Mouse (Mus musculus) natural killer cell, adult 2 months (primary cell): Measurements from ENCODE around the gene Dnah11.
A peak's percentile ranks its signal among the peaks of the same experiment; 100 is the strongest.

Experiments
- DNase-seq, 2 experiments: peaks; one replicate each; pipeline ENCODE4 v3.0.0; 2022; ENCODE audit warnings: low spot score in 2 of 2

Gene Dnah11

DNA sequence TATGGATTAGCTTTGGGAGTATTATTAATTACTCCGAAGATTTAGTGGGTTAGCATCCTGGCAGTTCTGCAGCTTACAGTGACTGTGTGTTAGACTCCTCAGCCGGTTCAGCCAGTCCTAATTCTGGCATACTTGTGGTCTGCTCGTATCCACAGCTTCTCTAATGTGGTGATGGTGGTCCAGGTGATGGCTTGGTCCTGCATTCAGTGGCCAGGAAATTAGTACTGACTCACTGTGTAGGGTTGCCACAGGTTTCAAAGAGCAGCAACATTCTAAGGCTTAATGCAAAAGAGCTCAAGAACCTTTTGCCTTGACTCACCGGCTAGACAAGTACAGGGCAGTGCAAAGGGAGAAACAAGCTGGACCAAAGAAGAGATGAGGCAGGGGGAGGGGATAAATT lies 103.9 kb downstream of the Dnah11 start:
- no peak for DNase-seq

DNA sequence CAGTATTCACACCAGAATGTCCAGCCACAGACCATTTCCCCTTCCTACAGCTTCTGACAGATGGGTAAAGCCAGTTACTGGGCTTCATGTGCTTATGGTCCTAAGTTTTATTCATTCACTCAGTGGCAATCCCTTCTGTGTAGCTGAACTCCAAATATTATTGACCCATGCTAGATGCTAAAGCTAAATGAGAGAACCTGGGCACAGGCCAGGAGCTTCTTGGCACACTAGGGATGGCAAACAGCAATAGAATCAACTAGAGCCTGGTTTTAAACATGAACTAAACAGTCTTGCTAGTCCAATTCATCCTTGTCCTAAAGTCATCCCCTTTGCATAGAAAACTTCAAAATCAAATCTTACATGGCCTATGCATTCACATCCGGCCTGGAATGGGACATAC lies 113.6 kb downstream of the Dnah11 start:
- DNase-seq = no peak

DNA sequence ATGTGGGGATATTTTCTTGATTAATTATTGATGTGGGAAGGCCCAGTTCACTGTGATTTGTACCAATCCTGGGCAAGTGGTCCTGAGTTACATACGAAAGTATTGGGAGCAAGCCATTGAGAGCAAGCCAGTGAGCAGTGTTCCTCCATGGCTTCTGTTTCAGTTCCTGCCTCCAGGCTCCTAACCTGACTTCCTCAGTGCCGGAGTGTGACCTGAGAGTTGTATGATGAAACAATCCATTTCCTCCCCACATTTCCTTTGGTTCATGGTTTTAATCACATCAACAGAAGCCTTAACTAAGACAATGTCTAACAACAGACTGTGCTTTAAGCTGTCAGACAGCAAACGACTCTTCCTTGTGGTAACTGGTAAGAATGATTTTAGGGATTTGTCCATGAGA lies 114.0 kb downstream of the Dnah11 start:
- no peak for DNase-seq

DNA sequence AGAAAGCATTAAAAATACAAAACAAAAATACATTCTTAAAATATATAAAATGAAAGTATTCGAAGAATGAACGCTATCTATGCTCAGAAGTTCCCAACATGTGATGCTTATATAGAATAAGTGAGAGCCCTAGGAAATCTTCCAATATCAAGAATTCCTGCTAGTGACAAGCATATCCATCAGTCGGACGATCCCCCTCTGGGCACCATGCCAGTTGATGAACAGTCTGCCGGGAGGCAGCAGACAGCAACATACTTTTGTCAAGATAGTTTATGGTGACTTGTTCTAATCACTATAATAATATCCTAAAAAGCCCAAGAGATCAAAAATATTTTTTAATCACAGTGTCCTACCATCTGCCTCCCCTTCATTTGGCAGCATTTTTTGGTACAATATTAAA lies 114.7 kb downstream of the Dnah11 start:
- no peak for DNase-seq

DNA sequence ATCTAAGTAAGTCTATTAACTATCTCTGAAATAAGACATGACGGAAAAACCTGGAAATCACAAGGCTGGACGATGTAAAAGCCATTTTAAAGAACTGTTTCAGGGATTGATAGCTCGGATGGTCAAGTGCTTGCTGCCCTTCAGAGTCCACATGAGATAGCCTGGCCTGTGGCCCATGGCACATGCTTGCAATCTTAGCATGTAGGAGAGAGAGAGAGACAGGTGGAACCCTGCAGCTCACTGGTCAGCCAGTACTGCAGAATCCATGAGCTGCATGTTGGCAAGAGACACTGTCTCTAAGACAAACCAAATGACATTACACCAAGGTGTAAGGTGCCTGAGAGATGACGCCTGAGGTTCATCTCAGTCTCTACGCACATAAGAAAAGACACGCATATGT lies 118.4 kb downstream of the Dnah11 start:
- DNase-seq = no peak

DNA sequence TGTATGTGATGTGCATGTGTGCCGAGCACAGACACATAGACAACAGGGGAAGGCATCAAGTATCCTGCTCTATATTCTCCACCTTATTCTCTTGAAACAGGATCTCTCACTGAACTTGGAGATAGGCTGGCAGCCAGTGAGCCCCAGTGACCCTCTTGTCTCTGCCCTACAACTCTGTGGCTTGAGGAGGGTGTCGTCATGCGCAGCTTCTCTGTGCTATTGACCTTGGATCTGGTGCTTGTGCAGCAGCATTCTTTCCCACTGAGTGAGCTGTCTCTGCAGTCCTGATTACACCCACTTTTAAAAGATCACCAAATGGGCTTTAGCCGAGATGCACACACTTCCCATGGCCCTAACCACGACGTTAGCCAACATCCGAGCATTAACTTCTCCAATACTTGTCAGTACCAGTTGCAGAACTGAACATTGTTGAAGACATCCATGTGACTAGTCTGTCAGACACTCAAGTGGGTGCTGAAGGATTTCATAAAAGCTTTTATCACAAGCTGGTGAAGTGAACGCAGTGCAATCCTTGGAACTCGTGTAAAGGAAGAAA lies 120.3 kb downstream of the Dnah11 start:
- DNase-seq = no peak

DNA sequence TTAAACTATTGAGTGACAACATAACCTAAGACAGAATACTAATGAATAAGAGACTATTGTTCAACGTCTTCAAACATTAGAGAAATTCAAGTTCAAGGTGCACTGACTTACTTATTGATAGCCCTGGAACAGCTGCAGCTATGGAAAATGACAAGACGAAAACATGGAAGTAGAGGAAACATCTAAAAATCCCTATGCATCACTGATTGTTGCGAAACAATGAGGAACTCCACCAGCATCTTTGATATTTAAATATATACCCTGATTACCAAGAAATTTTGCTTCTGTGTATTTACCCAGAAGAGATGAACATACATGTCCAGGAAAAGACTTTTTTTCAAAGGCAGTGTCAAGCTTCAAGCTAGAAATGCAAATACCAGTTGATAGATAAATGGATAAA lies 122.0 kb downstream of the Dnah11 start:
- no peak for DNase-seq

DNA sequence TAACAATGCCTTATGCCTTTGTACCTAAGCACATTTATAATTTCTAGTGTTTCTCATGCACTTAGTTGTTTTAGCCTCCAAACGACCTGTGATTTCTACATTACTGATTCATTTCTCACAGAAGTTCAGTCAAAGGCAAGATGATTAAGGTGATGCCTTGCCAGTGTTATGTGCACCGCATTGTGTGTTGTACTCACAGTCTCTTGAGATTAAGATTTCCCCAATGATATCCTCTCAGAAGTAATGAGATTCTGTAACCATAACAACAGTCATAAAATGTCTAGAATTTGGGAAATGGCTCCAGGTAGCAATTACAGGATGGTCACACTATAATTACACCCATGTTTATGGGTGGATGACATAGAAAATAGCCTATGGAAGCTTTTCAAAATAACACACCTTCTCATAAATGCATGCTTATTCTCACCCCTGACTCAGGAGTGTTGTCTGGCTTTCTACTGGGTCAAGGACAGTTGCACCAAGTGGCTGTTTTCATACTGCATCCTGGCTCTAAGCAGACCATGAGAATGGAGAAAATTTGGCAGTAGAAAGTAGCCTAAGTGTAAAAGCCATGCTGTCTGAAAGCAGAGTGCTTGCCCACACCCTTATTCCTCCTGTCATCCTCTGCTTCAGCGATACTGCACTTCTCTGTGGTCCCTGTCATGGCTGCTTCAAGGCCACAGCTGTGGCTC lies 126.5 kb downstream of the Dnah11 start:
- no peak for DNase-seq

DNA sequence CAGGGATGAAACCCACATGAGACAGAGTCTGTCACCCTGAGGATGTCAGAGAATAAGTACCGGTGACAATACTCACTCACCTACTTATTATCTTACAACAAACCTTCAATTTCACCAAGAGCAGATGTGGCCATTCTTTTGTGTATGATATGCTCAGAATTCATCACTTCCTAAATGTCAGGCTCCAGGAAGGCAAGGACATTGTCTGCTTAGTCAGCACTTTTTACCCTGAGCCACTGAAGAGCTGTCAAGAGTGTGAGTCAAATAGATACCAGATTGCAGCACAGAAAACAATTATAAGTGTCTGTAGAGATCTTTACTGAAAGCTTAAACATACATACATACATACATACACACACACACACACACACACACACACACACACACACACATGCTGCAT lies 127.2 kb downstream of the Dnah11 start:
- no peak for DNase-seq

DNA sequence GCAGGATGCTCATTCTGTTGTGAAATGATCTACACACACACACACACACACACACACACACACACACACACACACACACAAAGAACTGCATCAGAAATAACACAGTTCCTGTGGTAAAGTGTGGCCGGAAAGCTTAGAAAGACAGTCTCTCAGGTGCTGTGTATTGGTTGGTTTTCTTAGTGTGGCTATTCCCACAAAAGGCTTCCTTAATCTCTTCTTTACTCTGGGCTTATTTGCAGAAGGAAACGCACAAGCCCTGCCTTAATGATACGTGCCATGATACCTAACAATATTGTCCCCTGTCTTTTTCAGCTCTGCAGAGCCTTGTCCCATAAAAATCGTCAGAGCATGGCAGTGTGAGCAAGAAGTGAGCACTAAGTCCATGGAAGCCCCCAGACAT lies 130.1 kb downstream of the Dnah11 start:
- no peak for DNase-seq

DNA sequence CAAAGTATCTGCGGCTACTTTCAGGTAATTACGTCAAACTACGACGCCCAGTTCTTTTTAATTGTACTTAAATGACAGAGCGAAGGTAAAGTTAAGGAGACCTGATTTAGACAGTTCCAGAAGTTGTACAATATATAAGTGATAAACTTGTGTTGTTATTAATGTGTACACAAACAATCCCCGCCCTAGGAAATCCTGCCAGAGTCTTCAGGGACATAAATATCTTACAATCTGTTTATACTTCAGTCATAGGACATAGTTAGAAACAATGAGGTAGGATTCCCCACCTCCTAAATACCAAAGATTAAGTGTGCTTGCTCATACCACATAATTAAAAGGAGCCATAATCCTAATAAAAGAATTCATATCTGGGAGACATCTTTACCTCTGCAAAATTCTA lies 136.5 kb downstream of the Dnah11 start:
- DNase-seq = no peak

DNA sequence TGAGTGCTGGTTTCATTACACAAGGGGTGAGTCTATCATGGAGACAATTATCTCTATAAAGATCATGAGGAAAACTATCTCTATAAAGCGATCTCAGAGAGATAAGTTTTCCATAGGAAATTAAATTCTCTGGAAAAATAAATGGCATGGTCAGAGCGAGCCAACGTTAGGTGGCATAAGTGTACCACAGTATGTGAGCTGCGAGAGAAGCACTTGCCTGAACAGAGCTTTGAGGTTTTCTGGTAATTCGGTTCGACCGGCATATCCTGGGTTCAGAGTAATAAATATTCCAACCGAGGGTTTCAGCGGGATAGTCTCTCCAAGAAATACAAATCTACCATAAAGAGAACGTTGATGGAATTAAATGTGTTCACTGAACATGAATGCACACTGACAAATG lies 142.0 kb downstream of the Dnah11 start:
- DNase-seq = no peak

DNA sequence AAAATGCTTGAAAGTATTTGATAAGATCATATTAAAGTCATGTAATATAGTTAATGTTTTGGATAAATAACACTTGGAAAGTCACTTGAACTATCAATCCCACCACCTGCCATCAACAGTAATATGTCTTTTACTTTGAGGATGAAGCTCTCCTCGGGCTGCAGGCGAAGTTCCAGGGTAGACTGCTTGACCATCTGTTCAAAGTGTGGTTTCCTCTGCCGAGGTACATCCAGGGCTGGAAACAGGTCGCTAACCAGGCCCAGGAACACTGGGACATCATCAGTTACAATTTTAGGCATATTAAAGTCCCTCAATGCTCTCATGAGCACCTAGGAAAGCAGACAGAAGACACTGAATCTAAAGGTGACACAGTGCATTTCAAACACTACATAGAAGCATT lies 153.5 kb downstream of the Dnah11 start:
- DNase-seq = no peak

DNA sequence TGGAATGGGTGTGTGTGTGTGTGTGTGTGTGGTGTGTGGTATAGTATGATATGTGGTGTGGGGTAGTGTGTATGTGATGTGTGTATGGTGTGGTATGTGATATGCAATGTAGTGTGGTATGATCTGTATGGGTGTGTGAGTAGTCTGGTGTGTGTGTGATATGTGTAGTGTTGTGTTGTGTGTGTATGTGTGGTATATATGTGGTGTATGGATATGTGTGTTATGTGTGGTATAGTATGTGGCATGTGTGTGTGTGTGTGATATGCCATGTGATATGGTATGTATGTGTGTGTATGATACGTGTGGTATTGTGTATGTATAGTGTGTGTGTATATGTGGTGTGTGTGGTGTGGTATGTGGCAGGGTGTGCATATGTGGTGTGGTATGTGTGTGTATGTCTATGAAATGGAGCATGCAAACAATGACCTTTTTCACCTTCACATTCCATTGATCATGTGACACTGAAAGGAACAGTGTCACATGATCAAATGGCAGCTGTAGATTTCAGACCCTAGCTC lies 155.7 kb downstream of the Dnah11 start:
- no peak for DNase-seq

DNA sequence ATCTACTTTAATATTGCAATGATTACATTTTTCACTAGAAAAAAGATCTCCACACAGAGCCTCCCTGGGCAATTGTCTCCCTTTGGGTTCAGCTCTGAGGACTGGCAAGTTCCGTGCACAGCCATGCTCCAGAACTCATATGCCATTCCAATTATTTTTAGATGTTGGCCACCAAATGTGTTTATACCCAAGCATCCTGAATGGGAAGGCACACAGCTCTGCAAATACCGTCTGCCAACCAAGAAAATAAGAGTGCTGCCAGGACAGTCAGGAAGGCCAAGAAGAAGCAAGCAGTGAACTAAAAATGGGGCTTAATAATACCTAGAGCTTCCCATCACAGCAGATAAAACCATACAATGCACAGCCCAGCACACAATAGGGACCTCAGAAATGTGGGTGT lies 156.6 kb downstream of the Dnah11 start:
- DNase-seq = no peak

DNA sequence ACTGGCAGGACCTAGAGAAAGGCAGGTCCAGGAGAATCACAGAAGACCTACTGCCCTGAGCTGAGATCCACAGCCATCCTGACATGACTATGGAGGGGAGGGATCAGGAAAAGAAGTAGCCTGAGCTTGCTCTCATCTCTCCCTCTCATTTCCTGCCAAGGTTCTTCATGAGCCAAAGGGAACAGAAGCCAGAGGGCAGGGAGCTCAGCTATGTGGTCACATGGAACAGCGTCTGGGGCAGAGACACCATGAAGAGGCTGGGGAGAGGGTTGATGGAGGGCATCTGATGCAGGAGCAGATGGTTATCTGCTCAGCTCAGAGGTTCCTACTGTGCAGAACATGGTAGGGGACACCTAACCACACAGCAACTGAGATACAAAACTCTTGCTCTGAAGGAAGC lies 163.9 kb downstream of the Dnah11 start:
- DNase-seq = no peak

DNA sequence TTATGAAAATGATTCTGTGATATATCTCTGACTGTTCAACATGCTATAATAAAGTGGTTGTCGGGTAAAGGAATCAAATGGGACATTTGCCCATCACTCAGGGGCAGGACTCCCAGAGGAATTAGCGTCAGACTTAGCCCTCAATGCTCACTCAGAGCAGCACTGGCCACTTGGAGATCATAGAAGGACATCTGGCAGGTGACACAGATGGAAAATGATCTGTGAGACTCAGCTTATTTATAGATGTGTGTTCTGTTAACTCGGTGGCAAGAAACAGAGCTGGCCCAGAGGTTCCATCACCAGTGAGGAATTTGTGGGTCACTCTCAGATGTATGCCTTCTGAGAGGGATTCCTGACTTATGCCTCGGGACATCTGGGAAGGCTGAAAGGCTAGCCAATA lies 173.1 kb downstream of the Dnah11 start:
- no peak for DNase-seq

DNA sequence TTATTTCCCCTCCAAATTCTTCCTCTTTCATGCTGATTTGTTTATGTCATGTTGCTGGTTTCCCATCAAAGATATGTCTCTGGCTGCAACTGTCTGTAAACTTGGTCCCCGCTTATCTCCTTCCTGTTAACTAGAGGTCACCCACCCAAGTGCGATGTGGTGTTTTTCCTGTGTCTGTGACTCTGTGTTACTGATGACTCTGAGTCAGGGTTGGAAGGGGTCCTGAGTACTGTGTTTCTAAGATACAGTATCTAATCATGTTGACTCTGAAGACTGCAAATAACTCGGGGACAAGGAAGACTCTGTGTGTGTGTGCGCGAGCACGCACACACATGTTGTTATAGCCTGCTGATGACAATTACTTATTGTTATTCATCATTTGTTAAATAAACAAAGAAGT lies 179.9 kb downstream of the Dnah11 start:
- DNase-seq = no peak

DNA sequence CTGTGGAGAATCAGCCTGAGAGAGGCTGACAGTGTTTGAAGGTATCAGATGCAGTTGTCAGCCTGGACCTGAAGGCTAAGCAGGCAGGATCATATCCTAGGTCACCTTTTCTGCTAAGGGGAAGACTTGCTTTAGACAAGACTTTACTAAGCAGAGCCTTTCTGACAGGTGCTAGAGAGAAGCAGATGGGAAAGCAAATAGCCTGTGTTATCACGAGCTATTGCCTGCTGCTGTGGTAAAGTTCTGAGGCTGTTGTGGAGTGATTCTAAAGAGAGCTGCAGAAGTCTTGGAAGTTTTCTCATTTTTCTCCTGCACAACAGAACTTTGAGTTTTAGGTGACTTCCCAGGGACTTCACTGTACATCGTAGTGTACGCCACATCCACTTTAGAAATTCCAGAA lies 185.0 kb downstream of the Dnah11 start:
- no peak for DNase-seq

DNA sequence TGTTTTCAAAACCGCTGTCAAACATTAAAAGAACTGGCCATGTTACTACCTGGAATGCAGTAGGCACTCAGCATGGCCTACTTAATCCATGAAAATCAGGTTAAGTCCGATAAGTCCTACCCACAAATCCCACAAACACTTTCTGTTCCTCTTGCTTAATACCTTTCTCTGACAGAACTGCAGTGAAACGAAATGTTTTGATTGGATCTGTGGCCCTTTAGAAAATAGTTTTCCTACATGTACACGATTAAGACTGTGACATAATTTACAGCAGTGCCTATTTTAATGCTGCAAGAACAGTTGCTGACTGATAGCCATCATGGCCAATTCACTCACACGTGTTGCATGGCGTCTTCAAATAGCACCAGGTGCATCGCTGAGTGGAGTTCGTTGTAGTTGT lies 186.9 kb downstream of the Dnah11 start:
- no peak for DNase-seq

DNA sequence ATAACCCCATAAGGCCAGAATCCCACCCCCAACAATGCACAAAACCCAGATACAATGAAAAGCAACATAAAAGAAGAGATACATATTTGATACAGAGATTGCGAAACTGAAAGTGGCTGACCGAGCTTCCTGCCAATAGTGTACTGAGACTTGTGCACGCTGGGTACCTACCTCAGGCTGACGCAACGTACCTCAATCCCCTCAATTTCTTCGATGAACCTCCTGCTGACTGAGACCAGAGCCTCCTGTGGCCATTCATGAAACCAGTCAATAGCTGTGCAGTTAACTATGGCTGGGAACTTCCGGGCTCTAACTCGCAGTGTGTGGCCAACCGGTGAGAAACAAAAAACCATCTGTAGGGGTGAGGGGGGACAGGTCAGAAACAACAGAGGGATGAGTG lies 203.9 kb downstream of the Dnah11 start:
- DNase-seq = peak; percentile 19 to 37

DNA sequence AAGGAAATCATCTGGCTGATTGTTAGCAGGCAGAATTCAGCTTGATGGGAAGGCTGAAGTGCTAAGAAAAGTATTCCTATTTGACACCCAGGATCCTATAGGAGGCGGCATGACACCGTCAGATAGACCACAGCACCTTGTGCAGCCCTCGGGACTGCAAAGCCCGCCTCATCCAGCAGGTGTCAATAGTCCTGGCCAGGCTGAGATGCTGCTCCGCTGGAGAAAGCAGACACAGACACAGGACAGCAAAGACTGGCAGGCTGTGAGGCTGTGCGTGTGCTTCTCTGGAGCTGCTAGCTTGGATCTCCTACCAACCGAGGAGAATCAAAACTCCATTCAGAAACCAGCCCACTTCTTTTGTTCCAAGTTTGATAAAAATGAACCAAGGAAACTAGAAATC lies 205.3 kb downstream of the Dnah11 start:
- peak; percentile 51 to 73 for DNase-seq

DNA sequence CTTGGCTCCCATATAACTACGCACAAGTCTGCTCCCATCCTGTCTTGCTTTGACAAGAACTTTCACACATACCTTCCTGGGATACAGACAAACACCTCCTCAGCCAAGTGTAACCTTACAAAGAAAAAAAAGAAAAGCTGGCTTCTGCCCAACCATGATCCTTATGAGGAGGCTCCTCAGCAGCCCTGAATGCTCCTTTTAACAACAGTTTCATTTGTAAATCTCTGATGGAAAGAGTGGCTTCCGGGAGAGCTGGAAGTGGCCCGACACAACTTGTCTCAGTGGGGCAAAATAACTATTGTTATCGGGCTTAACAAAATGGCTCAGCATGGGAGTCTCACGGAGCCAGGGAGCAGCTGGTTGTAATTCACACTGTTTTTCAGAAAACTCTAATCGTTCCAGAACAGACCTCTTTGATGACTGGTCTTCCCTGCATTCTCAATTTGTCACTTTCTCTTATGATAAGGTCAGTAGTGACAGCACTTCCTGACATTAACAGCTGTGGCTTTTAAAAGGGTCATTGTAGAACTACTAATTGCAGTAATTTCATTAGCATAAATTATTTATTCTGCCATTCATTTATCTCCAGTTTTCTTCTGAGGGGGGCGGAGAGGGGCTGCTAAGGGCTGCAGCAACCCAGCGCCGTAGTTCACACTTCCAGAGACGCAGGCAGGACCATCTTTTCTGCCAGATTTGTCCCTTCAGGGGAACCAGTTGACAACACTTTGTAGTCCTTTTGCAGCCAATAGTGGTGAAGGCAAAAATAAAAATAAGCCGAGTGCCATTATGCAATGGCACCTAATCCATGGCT lies 209.6 kb downstream of the Dnah11 start:
- no peak for DNase-seq
